8 mouse cellular contexts compared by ENCODE assay signal in genomic region chr17:56275842-56276480, GRCm38 (mm10). TPM values are rescaled to one million over a fixed set of nuclear protein-coding genes. Genes with fewer than 3 reads are reported as not detected.
DNase-seq lines count a peak whose midpoint lies in the region; ATAC-seq and TF ChIP-seq lines count a peak whose summit lies in the region.

No protein-coding gene starts in this region.

- H3K27ac ChIP-seq in bone marrow, adult 2 months (ENCODE audit: control insufficient read depth, insufficient read depth, low read depth, low read length, poor library complexity) = peak overlapping the region; percentile 63
- H3K27ac ChIP-seq in heart, embryonic 16.5 days (ENCODE audit: low read length) = peak overlapping the region; percentile 95
- peak overlapping the region; percentile 81 for H3K27ac ChIP-seq in limb, embryonic 10.5 days
- 0 out of 2 replicates have a peak overlapping the region, but pooled peaks have one; percentile 16 for H3K27ac ChIP-seq in neural tube, embryonic 14.5 days (ENCODE audit: low read depth, low read length)

- no peaks in the 10 kb centered on the region; the same call in 1 of the 2 replicates for H3K4me1 ChIP-seq in bone marrow, adult 2 months (ENCODE audit: control insufficient read depth, insufficient read depth, low read length)
- H3K4me1 ChIP-seq in heart, embryonic 16.5 days (ENCODE audit: control insufficient read depth, insufficient read depth, low read length) = peaks cover 29% of the 10 kb centered on the region
- peaks cover 37% of the 10 kb centered on the region for H3K4me1 ChIP-seq in limb, embryonic 10.5 days
- H3K4me1 ChIP-seq in neural tube, embryonic 14.5 days (ENCODE audit: control insufficient read depth, insufficient read depth, low read length) = no peaks in the 10 kb centered on the region

- H3K36me3 ChIP-seq in heart, embryonic 16.5 days (ENCODE audit: control insufficient read depth, insufficient read depth) = peaks cover 19% of the 10 kb centered on the region
- H3K36me3 ChIP-seq in limb, embryonic 10.5 days = peaks cover 48% of the 10 kb centered on the region
- H3K36me3 ChIP-seq in neural tube, embryonic 14.5 days (ENCODE audit: control insufficient read depth, insufficient read depth, low read length) = no peaks in the 10 kb centered on the region

- ATAC-seq in heart, embryonic 16.5 days (replicated peaks; ENCODE audit: extremely low read depth, insufficient read depth, low FRiP score) = peak; percentile 30
- 0 out of 2 replicates have a peak, but pooled peaks have one; percentile 3 for ATAC-seq in neural tube, embryonic 14.5 days (ENCODE audit: low read depth)

- peak; percentile 70 for DNase-seq in heart, adult 18-20 months
- DNase-seq in heart, postnatal 25 days (ENCODE audit: low spot score) = no peak
- DNase-seq in limb, embryonic 10.5 days (ENCODE audit: low spot score) = no peak
- DNase-seq in T-cell, adult 2 months (ENCODE audit: low spot score) = no peak
- no peak for DNase-seq in layer of hippocampus, postnatal 14 days (ENCODE audit: low spot score in 2 of 2)

- no peak for TF ChIP-seq POLR2A in bone marrow, adult 2 months (IDR thresholded peaks at IDR 0.05; ENCODE audit: borderline replicate concordance, control insufficient read depth, low read depth, low read length)

- 15% methylated on average over 5 of the region's 5 CpGs for WGBS in bone marrow, adult 2 months
- 10% methylated on average over 5 of the region's 5 CpGs for WGBS in heart, embryonic 16.5 days
- 31% methylated on average over 5 of the region's 5 CpGs for WGBS in limb, embryonic 10.5 days
- 30% methylated on average over 5 of the region's 5 CpGs for WGBS in neural tube, embryonic 14.5 days

- intact Hi-C loops in heart, postnatal 25 days (cut with DNase I) = loop anchor here (2.0 kb wide), 1 partner anchor 17 kb away; the partner anchor contains the start of gene Plin3

- no peak for TF ChIP-seq CTCF in bone marrow, adult 2 months (IDR thresholded peaks at IDR 0.05; ENCODE audit: control insufficient read depth, insufficient read depth, low read length)

- peak overlapping the region; percentile 81 for H3K4me2 ChIP-seq in heart, embryonic 16.5 days (ENCODE audit: low read depth, low read length)
- H3K4me2 ChIP-seq in neural tube, embryonic 14.5 days (ENCODE audit: low read depth, low read length) = peak overlapping the region; percentile 59

- H3K9me3 ChIP-seq in heart, embryonic 16.5 days (replicated peaks; ENCODE audit: control insufficient read depth, low read length) = no peaks in the 10 kb centered on the region
- no peaks in the 10 kb centered on the region for H3K9me3 ChIP-seq in limb, embryonic 10.5 days (replicated peaks)
- no peaks in the 10 kb centered on the region for H3K9me3 ChIP-seq in neural tube, embryonic 14.5 days (ENCODE audit: control insufficient read depth, low read length)

- no peaks in the 10 kb centered on the region for H3K27me3 ChIP-seq in heart, embryonic 16.5 days (ENCODE audit: control insufficient read depth, insufficient read depth, low read length)
- H3K27me3 ChIP-seq in limb, embryonic 10.5 days (ENCODE audit: low read depth, poor library complexity, severe bottlenecking) = no peaks in the 10 kb centered on the region
- H3K27me3 ChIP-seq in neural tube, embryonic 14.5 days (ENCODE audit: control insufficient read depth, insufficient read depth, low read length) = no peaks in the 10 kb centered on the region

- peak overlapping the region; percentile 94 for H3K9ac ChIP-seq in heart, embryonic 16.5 days (ENCODE audit: low read length)
- H3K9ac ChIP-seq in neural tube, embryonic 14.5 days (replicated peaks; ENCODE audit: low read depth, low read length) = peak overlapping the region; percentile 50

- H3K4me3 ChIP-seq in bone marrow, adult 2 months (replicated peaks; ENCODE audit: control insufficient read depth, low read depth, low read length) = peak overlapping the region; percentile 68
- H3K4me3 ChIP-seq in heart, embryonic 16.5 days (ENCODE audit: low read length) = peak overlapping the region; percentile 84
- peak overlapping the region; percentile 60 for H3K4me3 ChIP-seq in limb, embryonic 10.5 days
- peak overlapping the region; percentile 35 for H3K4me3 ChIP-seq in neural tube, embryonic 14.5 days (ENCODE audit: low read depth, low read length)

RNA-seq across cellular contexts. Expression of gene Ticam1, which starts 0.6 kb away (rescaled TPM):
- 1 to 10 TPM; 9.1 to 9.2 TPM for total RNA-seq in heart, adult 18-20 months (2021)
- 1 to 10 TPM; 7.6 to 9.8 TPM for total RNA-seq in heart, postnatal 25 days (2021)
- 2.4 and 5.9 TPM in 2 replicates for polyA plus RNA-seq in bone marrow, adult 2 months (2011; ENCODE audit: insufficient read depth, insufficient read length, low replicate concordance, missing spikeins)
- polyA plus RNA-seq in heart, embryonic 16.5 days (2015; fragmentation: Nextera tagmentation; extraction: Ambion mirVana) = 7.6 and 8.6 TPM in 2 replicates
- polyA plus RNA-seq in limb, embryonic 10.5 days (2016; fragmentation: Nextera tagmentation; extraction: Ambion mirVana) = 3.0 TPM in 2 replicates
- polyA plus RNA-seq in neural tube, embryonic 14.5 days (2014; fragmentation: Nextera tagmentation; extraction: Ambion mirVana) = 0.92 and 1.7 TPM in 2 replicates
- 1 to 10 TPM; 6.2 to 7.4 TPM for total RNA-seq in layer of hippocampus, postnatal 14 days (2021)

RNA-seq across cellular contexts. Expression of gene Plin3, which starts 16.7 kb away (rescaled TPM):
- total RNA-seq in heart, adult 18-20 months (2021) = 100 to 1,000 TPM; 178 to 190 TPM
- 100 to 1,000 TPM; 154 to 171 TPM for total RNA-seq in heart, postnatal 25 days (2021)
- polyA plus RNA-seq in bone marrow, adult 2 months (2011; ENCODE audit: insufficient read depth, insufficient read length, low replicate concordance, missing spikeins) = 10.9 and 29.6 TPM in 2 replicates
- 79.3 and 89.4 TPM in 2 replicates for polyA plus RNA-seq in heart, embryonic 16.5 days (2015; fragmentation: Nextera tagmentation; extraction: Ambion mirVana)
- polyA plus RNA-seq in limb, embryonic 10.5 days (2016; fragmentation: Nextera tagmentation; extraction: Ambion mirVana) = 78.2 and 89.7 TPM in 2 replicates
- 6.9 and 13.2 TPM in 2 replicates for polyA plus RNA-seq in neural tube, embryonic 14.5 days (2014; fragmentation: Nextera tagmentation; extraction: Ambion mirVana)
- total RNA-seq in layer of hippocampus, postnatal 14 days (2021) = 1 to 10 TPM; 5.1 to 9.1 TPM

RNA-seq across cellular contexts. Expression of gene Fem1a, which starts 19.4 kb away (rescaled TPM):
- 100 to 1,000 TPM; 115 to 117 TPM for total RNA-seq in heart, adult 18-20 months (2021)
- 100 to 1,000 TPM; 102 to 105 TPM for total RNA-seq in heart, postnatal 25 days (2021)
- polyA plus RNA-seq in bone marrow, adult 2 months (2011; ENCODE audit: insufficient read depth, insufficient read length, low replicate concordance, missing spikeins) = 6.9 and 10.8 TPM in 2 replicates
- 25.6 and 26.9 TPM in 2 replicates for polyA plus RNA-seq in heart, embryonic 16.5 days (2015; fragmentation: Nextera tagmentation; extraction: Ambion mirVana)
- polyA plus RNA-seq in limb, embryonic 10.5 days (2016; fragmentation: Nextera tagmentation; extraction: Ambion mirVana) = 12.2 and 14.6 TPM in 2 replicates
- 20.4 and 23.5 TPM in 2 replicates for polyA plus RNA-seq in neural tube, embryonic 14.5 days (2014; fragmentation: Nextera tagmentation; extraction: Ambion mirVana)
- total RNA-seq in layer of hippocampus, postnatal 14 days (2021) = 10 to 100 TPM; 41.6 to 44.7 TPM

RNA-seq across cellular contexts. Expression of gene Arrdc5, which starts 24.1 kb away (rescaled TPM):
- not detected for total RNA-seq in heart, adult 18-20 months (2021)
- not detected for total RNA-seq in heart, postnatal 25 days (2021)
- not detected in 2 replicates for polyA plus RNA-seq in bone marrow, adult 2 months (2011; ENCODE audit: insufficient read depth, insufficient read length, low replicate concordance, missing spikeins)
- polyA plus RNA-seq in heart, embryonic 16.5 days (2015; fragmentation: Nextera tagmentation; extraction: Ambion mirVana) = 0.21 TPM in 1 of 2 replicates, not detected in the other
- polyA plus RNA-seq in limb, embryonic 10.5 days (2016; fragmentation: Nextera tagmentation; extraction: Ambion mirVana) = not detected in 2 replicates
- not detected in 2 replicates for polyA plus RNA-seq in neural tube, embryonic 14.5 days (2014; fragmentation: Nextera tagmentation; extraction: Ambion mirVana)
- total RNA-seq in layer of hippocampus, postnatal 14 days (2021) = not detected

RNA-seq across cellular contexts. Expression of gene Uhrf1, which starts 27.2 kb away (rescaled TPM):
- 1 to 10 TPM; 1.4 to 2.5 TPM for total RNA-seq in heart, adult 18-20 months (2021)
- total RNA-seq in heart, postnatal 25 days (2021) = 1 to 10 TPM; 3.7 to 4.3 TPM
- polyA plus RNA-seq in bone marrow, adult 2 months (2011; ENCODE audit: insufficient read depth, insufficient read length, low replicate concordance, missing spikeins) = 77.5 and 109 TPM in 2 replicates
- polyA plus RNA-seq in heart, embryonic 16.5 days (2015; fragmentation: Nextera tagmentation; extraction: Ambion mirVana) = 76.6 and 94.0 TPM in 2 replicates
- 316 and 336 TPM in 2 replicates for polyA plus RNA-seq in limb, embryonic 10.5 days (2016; fragmentation: Nextera tagmentation; extraction: Ambion mirVana)
- 5.7 and 9.4 TPM in 2 replicates for polyA plus RNA-seq in neural tube, embryonic 14.5 days (2014; fragmentation: Nextera tagmentation; extraction: Ambion mirVana)
- total RNA-seq in layer of hippocampus, postnatal 14 days (2021) = 1 to 10 TPM; 2.4 to 5.0 TPM

Comparison
In these comparisons a context has a peak if more than half of its experiments do, and no peak if none do; other contexts are left out.
1. DNase-seq: peak in heart, adult 18-20 months (2 of 2); none in heart, postnatal 25 days (single experiment), limb, embryonic 10.5 days (single experiment), T-cell, adult 2 months (single experiment) and layer of hippocampus, postnatal 14 days (0 of 2).
2. H3K27ac ChIP-seq: peak in every context shown above with its lines; median percentile 95 in heart, embryonic 16.5 days; 81 in limb, embryonic 10.5 days; 63 in bone marrow, adult 2 months; 16 in neural tube, embryonic 14.5 days.
3. Peak in every context shown above with its lines, with median percentiles within 50 percentile points of each other: H3K4me3 ChIP-seq.